Mouse (Mus musculus) midbrain, embryonic 16.5 days (tissue): ENCODE results near the gene Asic1. TPM values are rescaled to one million over a fixed set of nuclear protein-coding genes. Genes with fewer than 3 reads are reported as not detected.
A peak's percentile ranks its signal among the peaks of the same experiment; 100 is the strongest.

Experiments
- ATAC-seq: fragments of 200-750 bp; cut with Nextera tagmentation; 2 replicates; pipeline ENCODE4 v1.8.0; 2017; ENCODE audit warnings: moderate TSS enrichment
- H3K27ac ChIP-seq: fragments of 300-500 bp; sonication (generic); 2 replicates; pipeline ENCODE4 v1.5.1; 2014; ENCODE audit warnings: mild to moderate bottlenecking, low read length, mixed read lengths
- H3K27me3 ChIP-seq: fragments of 300-500 bp; sonication (generic); 2 replicates; pipeline ENCODE4 v1.6.1; 2014; ENCODE audit warnings: low read depth, low read length, mixed read lengths; ENCODE audit not compliant: control insufficient read depth, insufficient read depth
- H3K36me3 ChIP-seq: fragments of 300-500 bp; sonication (generic); 2 replicates; pipeline ENCODE4 v1.6.1; 2014; ENCODE audit warnings: mild to moderate bottlenecking, low read length, moderate library complexity, mixed read lengths; ENCODE audit not compliant: control insufficient read depth, insufficient read depth
- H3K4me1 ChIP-seq: fragments of 300-500 bp; sonication (generic); 2 replicates; pipeline ENCODE4 v1.6.1; 2014; ENCODE audit warnings: mild to moderate bottlenecking, low read length, mixed read lengths; ENCODE audit not compliant: control insufficient read depth, insufficient read depth
- H3K4me2 ChIP-seq: fragments of 300-500 bp; sonication (generic); 2 replicates; pipeline ENCODE4 v1.6.1; 2014; ENCODE audit warnings: mild to moderate bottlenecking, low read length, mixed read lengths
- H3K4me3 ChIP-seq: fragments of 300-500 bp; sonication (generic); 2 replicates; pipeline ENCODE4 v1.5.1; 2014; ENCODE audit warnings: low read depth, mild to moderate bottlenecking, low read length, moderate library complexity, mixed read lengths
- H3K9ac ChIP-seq: fragments of 300-500 bp; sonication (generic); 2 replicates; pipeline ENCODE4 v1.6.1; 2014; ENCODE audit warnings: low read depth, low read length, mixed read lengths
- H3K9me3 ChIP-seq: fragments of 300-500 bp; sonication (generic); replicated peaks from 2 replicates; pipeline ENCODE4 v1.6.1; 2014; ENCODE audit warnings: mild to moderate bottlenecking, low read length, mixed read lengths; ENCODE audit not compliant: control insufficient read depth, poor library complexity, severe bottlenecking
- WGBS: fragments of 180-500 bp; shearing (Covaris S2); extraction: QIAGEN DNeasy Blood & Tissue Kit; methylation state at CpG from one replicate; pipeline ENCODE4 v1.1.7; 2014; 5-methylcytosine and 5-hydroxymethylcytosine counted together
- polyA plus RNA-seq: library from polyadenylated mRNA; unstranded; fragments of >200 nt; fragmentation: Nextera tagmentation; extraction: Ambion mirVana; gene quantifications from 2 replicates; pipeline ENCODE4 v1.2.1, GENCODE M21; 2015

Gene Asic1
- polyA plus RNA-seq, 1 experiment from 2014 or later: 53.9 TPM

- Histone ChIP-seq H3K4me3 (peak overlapping the region; percentile 85), H3K27ac (peak overlapping the region; percentile 94), H3K4me1 (peaks cover 59% of the 10 kb centered on the region), H3K9ac (peak overlapping the region; percentile 98), H3K36me3 (no peaks in the 10 kb centered on the region), H3K27me3 (no peaks in the 10 kb centered on the region), H3K4me2 (peak overlapping the region; percentile 84), H3K9me3 (no peaks in the 10 kb centered on the region)
- 10% methylated on average over 17 of the region's 17 CpGs for WGBS
- ATAC-seq: peak; percentile 61
These were observed 949 bp downstream of the Asic1 start for GRCm38 (mm10) chr15:99670964-99671670.

GRCm38 (mm10) chr15:99671783-99672182 is 1.6 kb downstream of the Asic1 start:
- Histone ChIP-seq H3K36me3 (no peaks in the 10 kb centered on the region), H3K9me3 (no peaks in the 10 kb centered on the region), H3K4me1 (peaks cover 62% of the 10 kb centered on the region), H3K4me3 (peak overlapping the region; percentile 85), H3K27ac (peak overlapping the region; percentile 94; the same call in 1 of the 2 replicates), H3K27me3 (no peaks in the 10 kb centered on the region), H3K4me2 (peak overlapping the region; percentile 84), H3K9ac (peak overlapping the region; percentile 98)
- WGBS: 77% methylated on average over 14 of the region's 14 CpGs
- ATAC-seq: no peak

DNA sequence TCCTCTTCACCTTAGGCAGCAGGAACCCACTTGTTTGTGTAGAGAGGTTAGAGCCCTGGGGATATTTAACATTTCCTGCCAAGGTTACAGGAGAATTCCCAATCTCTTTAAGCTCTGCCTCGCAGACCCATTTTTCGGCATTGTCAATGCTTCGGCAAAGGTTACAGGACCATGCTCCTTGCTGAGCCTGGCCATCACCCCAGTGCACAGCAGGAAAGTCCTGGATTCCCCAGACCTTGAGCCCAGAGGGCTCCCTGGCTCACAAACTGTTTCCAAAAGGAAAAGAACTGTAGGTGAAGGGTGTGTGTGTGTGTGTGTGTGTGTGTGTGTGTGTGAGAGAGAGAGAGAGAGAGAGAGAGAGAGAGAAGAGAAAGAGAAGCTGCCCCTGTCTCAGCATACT is 4.7 kb downstream of the Asic1 start:
- 75% methylated on average over 3 of the region's 3 CpGs for WGBS
- Histone ChIP-seq H3K9me3 (no peaks in the 10 kb centered on the region), H3K9ac (peak overlapping the region; percentile 4; the same call in 1 of the 2 replicates), H3K27ac (no peak overlapping the region), H3K4me3 (peak overlapping the region; percentile 11; the same call in 1 of the 2 replicates), H3K27me3 (no peaks in the 10 kb centered on the region), H3K4me1 (peaks cover 63% of the 10 kb centered on the region), H3K36me3 (no peaks in the 10 kb centered on the region), H3K4me2 (peak overlapping the region; percentile 52)
- no peak for ATAC-seq

GRCm38 (mm10) chr15:99677089-99677488 is 6.9 kb downstream of the Asic1 start:
- peak overlapping the region; percentile 40 for H3K4me2 ChIP-seq
- H3K9ac ChIP-seq: peak overlapping the region; percentile 47
- H3K27ac ChIP-seq: peak overlapping the region; percentile 33
- no peak overlapping the region for H3K4me3 ChIP-seq
- ATAC-seq: peak; percentile 34
- H3K9me3 ChIP-seq: no peaks in the 10 kb centered on the region
- H3K27me3 ChIP-seq: no peaks in the 10 kb centered on the region
- H3K4me1 ChIP-seq: peaks cover 51% of the 10 kb centered on the region
- 13% methylated on average over 8 of the region's 8 CpGs for WGBS
- H3K36me3 ChIP-seq: no peaks in the 10 kb centered on the region

- no peak for ATAC-seq
- H3K27ac ChIP-seq: no peak overlapping the region
- H3K4me1 ChIP-seq: peaks cover 42% of the 10 kb centered on the region
- H3K4me3 ChIP-seq: no peak overlapping the region
- H3K9ac ChIP-seq: no peak overlapping the region
- WGBS: 15% methylated on average over 13 of the region's 13 CpGs
- no peak overlapping the region for H3K4me2 ChIP-seq
- H3K9me3 ChIP-seq: no peaks in the 10 kb centered on the region
- peaks cover 3% of the 10 kb centered on the region; the same call in 1 of the 2 replicates for H3K36me3 ChIP-seq
- no peaks in the 10 kb centered on the region for H3K27me3 ChIP-seq
These were observed 8.1 kb downstream of the Asic1 start for GRCm38 (mm10) chr15:99678063-99678800.

GRCm38 (mm10) chr15:99679008-99679407 is 8.8 kb downstream of the Asic1 start:
- Histone ChIP-seq H3K4me3 (no peak overlapping the region), H3K4me1 (peaks cover 35% of the 10 kb centered on the region), H3K27ac (no peak overlapping the region), H3K27me3 (no peaks in the 10 kb centered on the region), H3K9ac (no peak overlapping the region), H3K9me3 (no peaks in the 10 kb centered on the region), H3K36me3 (peaks cover 3% of the 10 kb centered on the region; the same call in 1 of the 2 replicates), H3K4me2 (no peak overlapping the region)
- WGBS: 69% methylated on average over 7 of the region's 7 CpGs
- ATAC-seq: no peak

DNA sequence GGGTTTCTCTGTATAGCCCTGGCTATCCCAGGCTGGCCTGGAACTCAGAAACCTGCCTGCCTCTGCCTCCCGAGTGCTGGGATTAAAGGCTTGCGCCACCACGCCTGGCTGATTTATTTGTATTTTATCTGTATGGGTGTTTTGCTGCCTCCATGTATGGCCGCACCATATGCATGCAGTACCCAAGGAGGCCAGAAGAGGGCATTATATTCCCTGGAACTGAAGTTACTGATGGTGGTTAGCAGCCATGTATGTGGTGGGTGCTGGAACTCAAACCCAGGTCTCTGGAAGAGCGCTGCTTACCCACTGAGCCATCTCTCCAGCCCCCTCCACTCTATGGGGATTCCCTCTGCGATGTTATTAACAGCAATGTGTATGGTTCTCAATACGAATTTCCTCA is 12.7 kb downstream of the Asic1 start:
- WGBS: 91% methylated on average over 7 of the region's 7 CpGs
- Histone ChIP-seq H3K9ac (no peak overlapping the region), H3K4me2 (no peak overlapping the region), H3K4me1 (peaks cover 5% of the 10 kb centered on the region), H3K4me3 (no peak overlapping the region), H3K27ac (no peak overlapping the region), H3K9me3 (no peaks in the 10 kb centered on the region), H3K27me3 (no peaks in the 10 kb centered on the region), H3K36me3 (peaks cover 12% of the 10 kb centered on the region)
- no peak for ATAC-seq

DNA sequence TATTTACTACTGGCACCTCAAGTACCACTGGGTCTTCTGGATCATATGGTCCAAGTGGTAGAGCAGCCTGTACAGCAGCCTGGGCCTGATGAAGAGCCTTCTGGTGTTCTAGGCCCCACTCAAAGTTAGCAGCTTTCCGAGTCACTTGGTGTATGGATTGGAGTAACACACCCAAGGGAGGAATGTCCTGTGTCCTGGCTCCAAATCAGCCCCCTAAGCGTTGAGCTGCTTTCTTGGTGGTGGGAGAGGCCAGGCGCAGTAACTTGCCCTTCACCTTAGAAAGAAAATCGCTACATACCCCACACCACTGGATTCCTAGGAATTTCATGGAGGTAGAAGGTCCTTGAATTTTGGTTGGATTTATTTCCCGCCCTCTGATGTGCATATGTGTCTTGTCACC is 14.0 kb downstream of the Asic1 start:
- H3K4me1 ChIP-seq: no peaks in the 10 kb centered on the region
- 93% methylated on average over 5 of the region's 5 CpGs for WGBS
- H3K4me3 ChIP-seq: no peak overlapping the region
- no peaks in the 10 kb centered on the region for H3K27me3 ChIP-seq
- H3K4me2 ChIP-seq: no peak overlapping the region
- H3K36me3 ChIP-seq: peaks cover 12% of the 10 kb centered on the region
- no peak for ATAC-seq
- no peak overlapping the region for H3K9ac ChIP-seq
- H3K27ac ChIP-seq: no peak overlapping the region
- H3K9me3 ChIP-seq: no peaks in the 10 kb centered on the region

- Histone ChIP-seq H3K36me3 (peaks cover 8% of the 10 kb centered on the region), H3K4me3 (no peak overlapping the region), H3K9me3 (no peaks in the 10 kb centered on the region), H3K4me1 (peaks cover 11% of the 10 kb centered on the region), H3K9ac (no peak overlapping the region), H3K27me3 (no peaks in the 10 kb centered on the region), H3K4me2 (no peak overlapping the region), H3K27ac (no peak overlapping the region)
- peak; percentile 32; the same call in 1 of the 2 replicates for ATAC-seq
- WGBS: 4% methylated on average over 4 of the region's 4 CpGs
These were observed 18.5 kb downstream of the Asic1 start for GRCm38 (mm10) chr15:99688712-99689111.
